Mouse (Mus musculus) kidney, adult 2 months (tissue): ENCODE measurements around the gene Galnt17.

ENCODE experiments used
- CTCF ChIP-seq: fragments of 200-500 bp; conservative IDR thresholded peaks from 2 replicates; pipeline ENCODE4 v1.5.1; 2011; ENCODE audit warnings: low read depth, mild to moderate bottlenecking, control low read depth, low read length, moderate library complexity, mixed read lengths; ENCODE audit not compliant: insufficient read depth, insufficient read length
- POLR2A ChIP-seq: fragments of 200-500 bp; IDR thresholded peaks from one replicate; pipeline ENCODE4 v1.6.1; 2011; ENCODE audit warnings: low read depth, low read length, control low read depth

DNA sequence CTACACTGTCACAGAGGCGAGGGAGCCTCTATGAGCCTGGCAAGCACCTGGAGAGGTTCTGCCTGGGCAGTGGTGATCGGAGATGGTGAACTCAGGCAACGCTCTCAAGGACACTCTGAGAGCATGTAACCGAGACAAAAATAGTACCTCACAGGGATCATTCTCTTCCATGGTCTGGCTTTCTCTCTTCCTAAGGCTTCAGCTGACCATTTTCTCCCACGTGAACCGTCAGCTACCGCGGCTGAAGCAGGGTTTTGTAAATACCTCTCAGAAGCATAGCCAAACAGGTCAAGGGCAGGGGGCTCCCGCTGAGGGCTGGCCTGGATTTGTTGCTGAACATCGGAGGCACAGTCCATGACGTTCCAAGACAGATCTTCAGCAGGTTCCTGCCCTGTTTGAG is 77.2 kb downstream of the Galnt17 start:
- TF ChIP-seq POLR2A (no peak), CTCF (no peak)
